Mouse (Mus musculus) forebrain, embryonic 12.5 days (tissue): ENCODE results near the gene Nudt14. TPM values are rescaled to one million over a fixed set of nuclear protein-coding genes. Genes with fewer than 3 reads are reported as not detected.

Source experiments
- ATAC-seq: fragments of 200-750 bp; cut with Nextera tagmentation; 2 replicates; pipeline ENCODE4 v1.8.0; 2017; ENCODE audit warnings: moderate TSS enrichment; ENCODE audit not compliant: low FRiP score
- H3K27ac ChIP-seq: fragments of 300-500 bp; sonication (generic); 2 replicates; pipeline ENCODE4 v1.5.1; 2016; ENCODE audit warnings: mild to moderate bottlenecking
- H3K27me3 ChIP-seq: fragments of 300-500 bp; sonication (generic); 2 replicates; pipeline ENCODE4 v1.6.1; 2016; ENCODE audit warnings: mild to moderate bottlenecking
- H3K36me3 ChIP-seq: fragments of 300-500 bp; sonication (generic); replicated peaks from 2 replicates; pipeline ENCODE4 v1.6.1; 2016; ENCODE audit warnings: mild to moderate bottlenecking
- H3K4me1 ChIP-seq: fragments of 300-500 bp; sonication (generic); 2 replicates; pipeline ENCODE4 v1.6.1; 2016
- H3K4me2 ChIP-seq: fragments of 300-500 bp; sonication (generic); 2 replicates; pipeline ENCODE4 v1.6.1; 2016; ENCODE audit warnings: mild to moderate bottlenecking, moderate library complexity
- H3K4me3 ChIP-seq: fragments of 300-500 bp; sonication (generic); replicated peaks from 2 replicates; pipeline ENCODE4 v1.5.1; 2016; ENCODE audit warnings: mild to moderate bottlenecking
- H3K9ac ChIP-seq: fragments of 300-500 bp; sonication (generic); 2 replicates; pipeline ENCODE4 v1.6.1; 2016; ENCODE audit warnings: mild to moderate bottlenecking
- H3K9me3 ChIP-seq: fragments of 300-500 bp; sonication (generic); 2 replicates; pipeline ENCODE4 v1.6.1; 2016
- WGBS: fragments of 180-500 bp; shearing (Covaris S2); methylation state at CpG from one replicate; pipeline ENCODE4 v1.1.7; 2016; 5-methylcytosine and 5-hydroxymethylcytosine counted together
- polyA plus RNA-seq: library from polyadenylated mRNA; unstranded; fragments of >200 nt; fragmentation: Nextera tagmentation; extraction: Ambion mirVana; gene quantifications from 2 replicates; pipeline ENCODE4 v1.2.1, GENCODE M21; 2016

The Nudt14 gene
- polyA plus RNA-seq, 1 experiment from 2014 or later = 54.4 TPM

GRCm38 (mm10) chr12:112961872-112962271 lies 19.9 kb upstream of the Nudt14 start:
- 91% methylated on average over 5 of the region's 5 CpGs for WGBS
- no peak overlapping the region for H3K4me2 ChIP-seq
- H3K36me3 ChIP-seq = peaks cover 77% of the 10 kb centered on the region
- no peak for ATAC-seq
- no peaks in the 10 kb centered on the region for H3K4me1 ChIP-seq
- no peak overlapping the region for H3K27ac ChIP-seq
- no peaks in the 10 kb centered on the region for H3K27me3 ChIP-seq
- no peaks in the 10 kb centered on the region for H3K9me3 ChIP-seq
- no peak overlapping the region for H3K9ac ChIP-seq
- no peak overlapping the region for H3K4me3 ChIP-seq

- Histone ChIP-seq H3K9ac (no peak overlapping the region), H3K4me3 (no peak overlapping the region), H3K27me3 (no peaks in the 10 kb centered on the region), H3K27ac (no peak overlapping the region), H3K4me2 (no peak overlapping the region), H3K36me3 (peaks cover 73% of the 10 kb centered on the region), H3K9me3 (no peaks in the 10 kb centered on the region), H3K4me1 (no peaks in the 10 kb centered on the region)
- ATAC-seq = no peak
- 93% methylated on average over 7 of the region's 7 CpGs for WGBS
These were observed 19.5 kb upstream of the Nudt14 start for GRCm38 (mm10) chr12:112961428-112961827.

GRCm38 (mm10) chr12:112959421-112959820 lies 17.5 kb upstream of the Nudt14 start:
- Histone ChIP-seq H3K4me1 (no peaks in the 10 kb centered on the region), H3K27ac (no peak overlapping the region), H3K27me3 (no peaks in the 10 kb centered on the region), H3K36me3 (peaks cover 53% of the 10 kb centered on the region), H3K9me3 (no peaks in the 10 kb centered on the region), H3K4me2 (no peak overlapping the region), H3K9ac (no peak overlapping the region), H3K4me3 (no peak overlapping the region)
- WGBS = 85% methylated on average over 8 of the region's 8 CpGs
- no peak for ATAC-seq

- 42% methylated on average over 4 of the region's 4 CpGs for WGBS
- H3K4me2 ChIP-seq = no peak overlapping the region
- H3K27ac ChIP-seq = no peak overlapping the region
- ATAC-seq = peak; percentile 50; the same call in 1 of the 2 replicates
- no peak overlapping the region for H3K9ac ChIP-seq
- H3K4me1 ChIP-seq = no peaks in the 10 kb centered on the region
- H3K27me3 ChIP-seq = no peaks in the 10 kb centered on the region
- H3K4me3 ChIP-seq = no peak overlapping the region
- no peaks in the 10 kb centered on the region for H3K9me3 ChIP-seq
- peaks cover 42% of the 10 kb centered on the region for H3K36me3 ChIP-seq
These were observed 16.4 kb upstream of the Nudt14 start for GRCm38 (mm10) chr12:112958303-112958702.

GRCm38 (mm10) chr12:112955800-112956199 lies 13.9 kb upstream of the Nudt14 start:
- peak; percentile 48; the same call in 1 of the 2 replicates for ATAC-seq
- no peak overlapping the region for H3K4me3 ChIP-seq
- H3K4me1 ChIP-seq = peaks cover 9% of the 10 kb centered on the region
- no peak overlapping the region for H3K27ac ChIP-seq
- 27% methylated on average over 4 of the region's 4 CpGs for WGBS
- H3K9me3 ChIP-seq = no peaks in the 10 kb centered on the region
- no peak overlapping the region for H3K9ac ChIP-seq
- peaks cover 8% of the 10 kb centered on the region for H3K27me3 ChIP-seq
- H3K36me3 ChIP-seq = peaks cover 17% of the 10 kb centered on the region
- no peak overlapping the region for H3K4me2 ChIP-seq

- no peak for ATAC-seq
- Histone ChIP-seq H3K9ac (no peak overlapping the region), H3K4me3 (no peak overlapping the region), H3K4me1 (peaks cover 25% of the 10 kb centered on the region), H3K4me2 (no peak overlapping the region), H3K36me3 (no peaks in the 10 kb centered on the region; the same call in none of the 2 replicates), H3K9me3 (no peaks in the 10 kb centered on the region), H3K27me3 (peaks cover 10% of the 10 kb centered on the region), H3K27ac (0 out of 2 replicates have a peak overlapping the region, but pooled peaks have one; percentile 25)
- 77% methylated on average over 3 of the region's 3 CpGs for WGBS
These were observed 11.1 kb upstream of the Nudt14 start for GRCm38 (mm10) chr12:112952926-112953565.

- H3K4me2 ChIP-seq = no peak overlapping the region
- H3K36me3 ChIP-seq = no peaks in the 10 kb centered on the region; the same call in none of the 2 replicates
- peaks cover 25% of the 10 kb centered on the region for H3K4me1 ChIP-seq
- no peak for ATAC-seq
- peaks cover 10% of the 10 kb centered on the region for H3K27me3 ChIP-seq
- 81% methylated on average over 8 of the region's 8 CpGs for WGBS
- H3K9ac ChIP-seq = no peak overlapping the region
- H3K4me3 ChIP-seq = no peak overlapping the region
- H3K27ac ChIP-seq = no peak overlapping the region
- no peaks in the 10 kb centered on the region for H3K9me3 ChIP-seq
These were observed 10.5 kb upstream of the Nudt14 start for GRCm38 (mm10) chr12:112952433-112952832.

GRCm38 (mm10) chr12:112951150-112951842 lies 9.4 kb upstream of the Nudt14 start:
- H3K27ac ChIP-seq = peak overlapping the region; percentile 89
- H3K9ac ChIP-seq = peak overlapping the region; percentile 85; the same call in 1 of the 2 replicates
- peak overlapping the region; percentile 83; the same call in 1 of the 2 replicates for H3K4me2 ChIP-seq
- H3K27me3 ChIP-seq = peaks cover 18% of the 10 kb centered on the region
- no peak overlapping the region for H3K4me3 ChIP-seq
- H3K36me3 ChIP-seq = no peaks in the 10 kb centered on the region; the same call in 1 of the 2 replicates
- peaks cover 25% of the 10 kb centered on the region for H3K4me1 ChIP-seq
- no peak for ATAC-seq
- H3K9me3 ChIP-seq = no peaks in the 10 kb centered on the region
- 31% methylated on average over 7 of the region's 7 CpGs for WGBS

GRCm38 (mm10) chr12:112950761-112951129 lies 8.8 kb upstream of the Nudt14 start:
- Histone ChIP-seq H3K36me3 (no peaks in the 10 kb centered on the region; the same call in 1 of the 2 replicates), H3K4me3 (peak overlapping the region; percentile 60), H3K4me1 (peaks cover 25% of the 10 kb centered on the region), H3K27ac (peak overlapping the region; percentile 89), H3K27me3 (peaks cover 18% of the 10 kb centered on the region), H3K9me3 (no peaks in the 10 kb centered on the region), H3K4me2 (peak overlapping the region; percentile 83), H3K9ac (peak overlapping the region; percentile 85; the same call in 1 of the 2 replicates)
- ATAC-seq = peak; percentile 31
- WGBS = 9% methylated on average over 6 of the region's 6 CpGs

- Histone ChIP-seq H3K9me3 (no peaks in the 10 kb centered on the region), H3K36me3 (no peaks in the 10 kb centered on the region; the same call in 1 of the 2 replicates), H3K4me3 (peak overlapping the region; percentile 60), H3K4me1 (peaks cover 25% of the 10 kb centered on the region), H3K27ac (peak overlapping the region; percentile 89), H3K4me2 (peak overlapping the region; percentile 83), H3K27me3 (peaks cover 18% of the 10 kb centered on the region), H3K9ac (peak overlapping the region; percentile 85)
- peak; percentile 90 for ATAC-seq
- under 1% methylated on average over 56 of the region's 58 CpGs for WGBS
These were observed 8.3 kb upstream of the Nudt14 start for GRCm38 (mm10) chr12:112950040-112950760.

GRCm38 (mm10) chr12:112947307-112947706 lies 5.4 kb upstream of the Nudt14 start:
- Histone ChIP-seq H3K4me3 (no peak overlapping the region), H3K4me2 (no peak overlapping the region)

GRCm38 (mm10) chr12:112943669-112944068 lies 1.7 kb upstream of the Nudt14 start:
- peaks cover 15% of the 10 kb centered on the region for H3K4me1 ChIP-seq
- WGBS = 78% methylated on average over 2 of the region's 2 CpGs

More at GRCm38 (mm10) chr12:112947307-112947706, 5.4 kb upstream of the Nudt14 start:
- no peak overlapping the region for H3K27ac ChIP-seq
- H3K9me3 ChIP-seq = no peaks in the 10 kb centered on the region
- H3K27me3 ChIP-seq = peaks cover 29% of the 10 kb centered on the region
- no peak for ATAC-seq
- H3K36me3 ChIP-seq = no peaks in the 10 kb centered on the region
- no peak overlapping the region for H3K9ac ChIP-seq
- WGBS = 25% methylated on average over 4 of the region's 4 CpGs
- peaks cover 25% of the 10 kb centered on the region for H3K4me1 ChIP-seq

More at GRCm38 (mm10) chr12:112943669-112944068, 1.7 kb upstream of the Nudt14 start:
- Histone ChIP-seq H3K36me3 (no peaks in the 10 kb centered on the region), H3K9me3 (no peaks in the 10 kb centered on the region), H3K4me2 (no peak overlapping the region), H3K9ac (no peak overlapping the region), H3K27me3 (0 out of 2 replicates have a peak, but pooled peaks cover 20% of the 10 kb centered on the region), H3K27ac (no peak overlapping the region), H3K4me3 (no peak overlapping the region)
- no peak for ATAC-seq
